Mouse (Mus musculus) forebrain, embryonic 15.5 days (tissue): ENCODE data around the gene Olig1. TPM values are rescaled to one million over a fixed set of nuclear protein-coding genes. Genes with fewer than 3 reads are reported as not detected.

Source experiments
- polyA plus RNA-seq: library from polyadenylated mRNA; unstranded; fragments of >200 nt; fragmentation: Nextera tagmentation; extraction: Ambion mirVana; gene quantifications from 2 replicates; pipeline ENCODE4 v1.2.1, GENCODE M21; 2015

Gene Olig1
- polyA plus RNA-seq, 1 experiment from 2014 or later, result 33.4 TPM

Other genes starting within 250 kb of the Olig1 start
- 79.5 and 86.3 TPM in 2 replicates for gene Paxbp1, start 225.2 kb upstream of the Olig1 start, polyA plus RNA-seq
- gene 4932438H23Rik, start 174.7 kb upstream of the Olig1 start, polyA plus RNA-seq, result 0.60 and 0.89 TPM in 2 replicates
- 7.1 and 8.6 TPM in 2 replicates for gene Olig2, start 44.3 kb upstream of the Olig1 start, polyA plus RNA-seq
- gene Ifnar2, start 103.0 kb downstream of the Olig1 start, polyA plus RNA-seq, result 41.6 and 42.3 TPM in 2 replicates
- gene Gm21970, start 121.9 kb downstream of the Olig1 start, polyA plus RNA-seq, result not detected in 2 replicates
- 7.7 and 9.6 TPM in 2 replicates for gene Il10rb, start 136.4 kb downstream of the Olig1 start, polyA plus RNA-seq
- 52.6 and 54.8 TPM in 2 replicates for gene Ifnar1, start 215.5 kb downstream of the Olig1 start, polyA plus RNA-seq